Mouse (Mus musculus): ENCODE measurements around the gene Abcc5. TPM values are rescaled to one million over a fixed set of nuclear protein-coding genes. Genes with fewer than 3 reads are reported as not detected.

Abcc5 gene
- polyA plus RNA-seq, 1 experiment from 2014 or later: 81.7 TPM

- H3K4me2 ChIP-seq (replicated peaks; ENCODE audit: low read depth, low read length): peak within 1 kb of the TSS; percentile 90
- ATAC-seq (ENCODE audit: insufficient number of reproducible peaks, insufficient read depth, low FRiP score, low read depth): peak; percentile 88
These were observed 124.2 kb downstream of the Abcc5 start, which contains the start of gene Parl for GRCm38 (mm10) chr16:20301770-20302649. Gene Parl, minus strand, starts transcription at chr16:20302387.

GRCm38 (mm10) chr16:20300076-20300475 lies 126.1 kb downstream of the Abcc5 start:
- no peak overlapping the region for H3K4me2 ChIP-seq (replicated peaks; ENCODE audit: low read depth, low read length)
- H3K4me3 ChIP-seq (ENCODE audit: low read depth, low read length): no peak overlapping the region
- 90% methylated on average over 2 of the region's 2 CpGs for WGBS
- H3K27ac ChIP-seq (ENCODE audit: low read length): no peak overlapping the region
- peaks cover 15% of the 10 kb centered on the region for H3K36me3 ChIP-seq (ENCODE audit: control insufficient read depth, insufficient read depth, low read length)
- ATAC-seq (ENCODE audit: insufficient number of reproducible peaks, insufficient read depth, low FRiP score, low read depth): no peak
- no peak overlapping the region for H3K9ac ChIP-seq (replicated peaks; ENCODE audit: low read depth, low read length)
- peaks cover 8% of the 10 kb centered on the region; the same call in 1 of the 2 replicates for H3K4me1 ChIP-seq (ENCODE audit: control insufficient read depth, insufficient read depth, low read length)
- H3K9me3 ChIP-seq (ENCODE audit: control insufficient read depth, low read depth, low read length): no peaks in the 10 kb centered on the region
- H3K27me3 ChIP-seq (ENCODE audit: control insufficient read depth, insufficient read depth, low read length): no peaks in the 10 kb centered on the region

More at GRCm38 (mm10) chr16:20301770-20302649, 124.2 kb downstream of the Abcc5 start, which contains the start of gene Parl:
- peaks cover 2% of the 10 kb centered on the region for H3K36me3 ChIP-seq (ENCODE audit: control insufficient read depth, insufficient read depth, low read length)
- H3K4me1 ChIP-seq (ENCODE audit: control insufficient read depth, insufficient read depth, low read length): peaks cover 8% of the 10 kb centered on the region; the same call in 1 of the 2 replicates
- H3K9me3 ChIP-seq (ENCODE audit: control insufficient read depth, low read depth, low read length): no peaks in the 10 kb centered on the region
- peak within 1 kb of the TSS; percentile 84 for H3K4me3 ChIP-seq (ENCODE audit: low read depth, low read length)
- peak within 1 kb of the TSS; percentile 69 for H3K9ac ChIP-seq (replicated peaks; ENCODE audit: low read depth, low read length)
- peak within 1 kb of the TSS; percentile 85 for H3K27ac ChIP-seq (ENCODE audit: low read length)
- under 1% methylated on average over 51 of the region's 52 CpGs for WGBS
- H3K27me3 ChIP-seq (ENCODE audit: control insufficient read depth, insufficient read depth, low read length): no peaks in the 10 kb centered on the region

Other genes starting within 250 kb of the Abcc5 start
- gene Map6d1, start 185.0 kb downstream of the Abcc5 start, polyA plus RNA-seq (2014; fragmentation: Nextera tagmentation; extraction: Ambion mirVana): 0.69 and 1.3 TPM in 2 replicates
- gene Parl, start 124.0 kb downstream of the Abcc5 start, polyA plus RNA-seq (2014; fragmentation: Nextera tagmentation; extraction: Ambion mirVana): 76.3 and 83.4 TPM in 2 replicates
- gene Cyp2ab1, start 101.0 kb downstream of the Abcc5 start, polyA plus RNA-seq (2014; fragmentation: Nextera tagmentation; extraction: Ambion mirVana): not detected in 2 replicates
- gene Eif2b5, start 72.4 kb upstream of the Abcc5 start, polyA plus RNA-seq (2014; fragmentation: Nextera tagmentation; extraction: Ambion mirVana): 83.8 and 87.3 TPM in 2 replicates
- 29.2 and 31.7 TPM in 2 replicates for gene Dvl3, start 90.6 kb upstream of the Abcc5 start, polyA plus RNA-seq (2014; fragmentation: Nextera tagmentation; extraction: Ambion mirVana)
- gene Ap2m1, start 109.1 kb upstream of the Abcc5 start, polyA plus RNA-seq (2014; fragmentation: Nextera tagmentation; extraction: Ambion mirVana): 586 and 625 TPM in 2 replicates
- gene Abcf3, start 122.2 kb upstream of the Abcc5 start, polyA plus RNA-seq (2014; fragmentation: Nextera tagmentation; extraction: Ambion mirVana): 53.0 and 53.5 TPM in 2 replicates
- gene Vwa5b2, start 163.1 kb upstream of the Abcc5 start, polyA plus RNA-seq (2014; fragmentation: Nextera tagmentation; extraction: Ambion mirVana): 4.0 and 4.3 TPM in 2 replicates
- gene Eef1akmt4, start 185.2 kb upstream of the Abcc5 start, polyA plus RNA-seq (2014; fragmentation: Nextera tagmentation; extraction: Ambion mirVana): 30.3 and 33.8 TPM in 2 replicates
- not detected in 2 replicates for gene Gm49333, start 185.2 kb upstream of the Abcc5 start, polyA plus RNA-seq (2014; fragmentation: Nextera tagmentation; extraction: Ambion mirVana)
- gene Alg3, start 185.3 kb upstream of the Abcc5 start, polyA plus RNA-seq (2014; fragmentation: Nextera tagmentation; extraction: Ambion mirVana): 46.1 and 46.8 TPM in 2 replicates
- gene Camk2n2, start 194.9 kb upstream of the Abcc5 start, polyA plus RNA-seq (2014; fragmentation: Nextera tagmentation; extraction: Ambion mirVana): 1.8 and 2.1 TPM in 2 replicates
- 2.4 and 3.4 TPM in 2 replicates for gene Ece2, start 203.4 kb upstream of the Abcc5 start, polyA plus RNA-seq (2014; fragmentation: Nextera tagmentation; extraction: Ambion mirVana)
- gene Psmd2, start 225.3 kb upstream of the Abcc5 start, polyA plus RNA-seq (2014; fragmentation: Nextera tagmentation; extraction: Ambion mirVana): 275 and 279 TPM in 2 replicates
- gene Eif4g1, start 241.9 kb upstream of the Abcc5 start, polyA plus RNA-seq (2014; fragmentation: Nextera tagmentation; extraction: Ambion mirVana): 180 TPM in 2 replicates

Data from stomach, embryonic 14.5 days (tissue).